Mouse (Mus musculus): ENCODE measurements around the gene Usp20.

DNA sequence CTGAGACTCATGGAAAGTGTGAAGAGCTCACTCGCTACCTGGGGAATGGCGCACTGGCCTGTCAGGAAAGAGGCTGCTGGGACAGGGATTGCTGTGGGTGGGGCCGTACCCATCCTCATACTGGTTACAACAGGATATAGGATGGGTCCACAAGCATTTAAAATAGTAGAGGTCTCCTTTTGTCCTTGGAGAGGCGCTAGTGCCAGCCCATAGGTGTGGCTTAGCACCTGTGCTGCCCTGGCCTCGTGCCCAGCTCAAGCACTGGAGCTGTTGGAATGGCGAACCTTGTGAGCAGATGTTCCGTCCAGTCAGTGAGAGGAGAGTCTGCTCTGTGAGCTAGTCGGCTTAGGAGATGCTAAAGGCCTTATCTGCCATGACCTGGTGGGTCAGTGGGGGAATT lies 36.9 kb downstream of the Usp20 start:
- no peak for TF ChIP-seq CTCF (conservative IDR thresholded peaks at IDR 0.05; ENCODE audit: low read length)
- TF ChIP-seq NANOG (IDR thresholded peaks at IDR 0.05; ENCODE audit: borderline replicate concordance, low read length) = no peak
- no peak for TF ChIP-seq POU5F1 (IDR thresholded peaks at IDR 0.05; ENCODE audit: borderline replicate concordance, low read length)
